Mouse (Mus musculus) ES-Bruce4 (cell line): ENCODE measurements at regions not wholly inside any gene's neighbourhood (a gene's known extent, or its start where the extent isn't known, plus 50 kb on each side); places are given as distances from the start of the nearest gene placed in this dataset.

Experiments used
- H3K27ac ChIP-seq: 2 replicates; pipeline ENCODE4 v1.5.1; 2012; ENCODE audit warnings: low read length, inconsistent platforms; ENCODE audit not compliant: insufficient read depth
- H3K27me3 ChIP-seq: 2 replicates; pipeline ENCODE4 v1.6.1; 2012; ENCODE audit warnings: mild to moderate bottlenecking, low read length, inconsistent platforms; ENCODE audit not compliant: control insufficient read depth, poor library complexity, insufficient read depth, severe bottlenecking
- H3K36me3 ChIP-seq: 2 replicates; pipeline ENCODE4 v1.6.1; 2012; ENCODE audit warnings: inconsistent platforms, mild to moderate bottlenecking, low read length, moderate library complexity; ENCODE audit not compliant: control insufficient read depth, poor library complexity, insufficient read depth, severe bottlenecking
- H3K4me1 ChIP-seq: one replicate; pipeline ENCODE4 v1.8.1; 2011; ENCODE audit warnings: low read length; ENCODE audit not compliant: control insufficient read depth, insufficient read depth
- H3K4me3 ChIP-seq: 2 replicates; pipeline ENCODE4 v1.5.1; 2011; ENCODE audit warnings: low read depth, mild to moderate bottlenecking, low read length
- H3K9ac ChIP-seq: 2 replicates; pipeline ENCODE4 v1.6.1; 2012; ENCODE audit warnings: low read depth, mild to moderate bottlenecking, inconsistent platforms; ENCODE audit not compliant: poor library complexity, severe bottlenecking
- H3K9me3 ChIP-seq: replicated peaks from 2 replicates; pipeline ENCODE4 v1.6.1; 2012; ENCODE audit warnings: mild to moderate bottlenecking, low read length, inconsistent platforms; ENCODE audit not compliant: control insufficient read depth, poor library complexity, insufficient read depth, severe bottlenecking
- CTCF ChIP-seq: IDR thresholded peaks from one replicate; pipeline ENCODE4 v1.8.1; 2011; ENCODE audit warnings: low read depth, low read length
- EP300 ChIP-seq: IDR thresholded peaks from 2 replicates; pipeline ENCODE4 v1.6.1; 2011; ENCODE audit warnings: low read depth, low read length; ENCODE audit not compliant: insufficient read depth
- POLR2A ChIP-seq: IDR thresholded peaks from one replicate; pipeline ENCODE4 v1.8.1; 2011; ENCODE audit warnings: low read length; ENCODE audit not compliant: insufficient read depth

GRCm38 (mm10) chr8:97477098-97477457 is 1588.7 kb upstream of the Got2 start:
- Histone ChIP-seq H3K27ac (no peak overlapping the region), H3K9ac (no peak overlapping the region), H3K4me3 (no peak overlapping the region)

GRCm38 (mm10) chr8:97476430-97477097 is 1588.2 kb upstream of the Got2 start:
- no peaks in the 10 kb centered on the region for H3K9me3 ChIP-seq
- H3K36me3 ChIP-seq = no peaks in the 10 kb centered on the region
- H3K4me1 ChIP-seq = no peaks in the 10 kb centered on the region
- no peak overlapping the region for H3K27ac ChIP-seq
- no peaks in the 10 kb centered on the region for H3K27me3 ChIP-seq
- TF ChIP-seq CTCF = no peak
- no peak for TF ChIP-seq EP300
- no peak for TF ChIP-seq POLR2A
- no peak overlapping the region for H3K4me3 ChIP-seq
- no peak overlapping the region for H3K9ac ChIP-seq

More at GRCm38 (mm10) chr8:97477098-97477457, 1588.7 kb upstream of the Got2 start:
- H3K27me3 ChIP-seq = no peaks in the 10 kb centered on the region
- no peaks in the 10 kb centered on the region for H3K4me1 ChIP-seq
- no peak for TF ChIP-seq CTCF
- TF ChIP-seq POLR2A = no peak
- TF ChIP-seq EP300 = no peak
- H3K36me3 ChIP-seq = no peaks in the 10 kb centered on the region
- H3K9me3 ChIP-seq = no peaks in the 10 kb centered on the region

GRCm38 (mm10) chr8:97473326-97473725 is 1585.0 kb upstream of the Got2 start:
- Histone ChIP-seq H3K4me1 (no peaks in the 10 kb centered on the region), H3K9ac (no peak overlapping the region), H3K4me3 (no peak overlapping the region), H3K36me3 (no peaks in the 10 kb centered on the region), H3K27ac (no peak overlapping the region), H3K27me3 (no peaks in the 10 kb centered on the region), H3K9me3 (no peaks in the 10 kb centered on the region)
- TF ChIP-seq EP300 (no peak), POLR2A (no peak), CTCF (no peak)

GRCm38 (mm10) chr8:97461478-97461877 is 1573.1 kb upstream of the Got2 start:
- no peak overlapping the region for H3K4me3 ChIP-seq
- H3K36me3 ChIP-seq = no peaks in the 10 kb centered on the region
- H3K27ac ChIP-seq = no peak overlapping the region
- no peak for TF ChIP-seq CTCF
- TF ChIP-seq POLR2A = no peak
- no peak for TF ChIP-seq EP300
- no peak overlapping the region for H3K9ac ChIP-seq
- H3K4me1 ChIP-seq = no peaks in the 10 kb centered on the region
- no peaks in the 10 kb centered on the region for H3K9me3 ChIP-seq
- no peaks in the 10 kb centered on the region for H3K27me3 ChIP-seq

GRCm38 (mm10) chr8:97447696-97448095 is 1559.3 kb upstream of the Got2 start:
- Histone ChIP-seq H3K4me1 (no peaks in the 10 kb centered on the region), H3K27me3 (no peaks in the 10 kb centered on the region), H3K4me3 (no peak overlapping the region), H3K9me3 (no peaks in the 10 kb centered on the region), H3K9ac (no peak overlapping the region), H3K27ac (no peak overlapping the region), H3K36me3 (no peaks in the 10 kb centered on the region)
- TF ChIP-seq EP300 (no peak), POLR2A (no peak), CTCF (no peak)

GRCm38 (mm10) chr8:97441483-97441882 is 1553.1 kb upstream of the Got2 start:
- H3K27me3 ChIP-seq = no peaks in the 10 kb centered on the region
- TF ChIP-seq EP300 (no peak), POLR2A (no peak)

More at GRCm38 (mm10) chr8:97441483-97441882, 1553.1 kb upstream of the Got2 start:
- Histone ChIP-seq H3K9ac (no peak overlapping the region), H3K36me3 (no peaks in the 10 kb centered on the region), H3K27ac (no peak overlapping the region), H3K4me1 (no peaks in the 10 kb centered on the region), H3K4me3 (no peak overlapping the region), H3K9me3 (no peaks in the 10 kb centered on the region)
